Mouse (Mus musculus) retina, postnatal 1 day (tissue): ENCODE results near the gene Rcn1.

ENCODE experiments used
- DNase-seq: peaks from one replicate; pipeline ENCODE4 v3.0.0-alpha.2; 2012

The Rcn1 gene

DNA sequence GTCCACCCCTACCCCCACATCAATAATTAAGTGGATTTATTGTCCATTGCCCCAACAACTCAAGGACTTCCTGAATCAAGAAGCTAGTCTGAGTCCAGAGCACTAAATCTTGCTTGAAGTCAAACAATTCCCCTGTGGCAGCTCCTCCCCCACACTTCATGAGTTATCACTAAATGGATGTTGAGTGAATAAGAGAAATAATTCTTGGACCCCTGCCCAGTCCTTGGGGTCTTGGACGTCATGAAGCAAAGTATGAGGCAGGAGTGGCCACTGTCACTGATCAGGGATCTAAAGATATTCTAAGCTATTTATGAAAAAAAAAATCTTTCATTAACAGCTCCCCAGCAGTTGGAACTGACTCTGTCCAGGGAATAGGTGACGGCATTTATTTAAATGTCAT lies 6.6 kb downstream of the Rcn1 start:
- DNase-seq: no peak

DNA sequence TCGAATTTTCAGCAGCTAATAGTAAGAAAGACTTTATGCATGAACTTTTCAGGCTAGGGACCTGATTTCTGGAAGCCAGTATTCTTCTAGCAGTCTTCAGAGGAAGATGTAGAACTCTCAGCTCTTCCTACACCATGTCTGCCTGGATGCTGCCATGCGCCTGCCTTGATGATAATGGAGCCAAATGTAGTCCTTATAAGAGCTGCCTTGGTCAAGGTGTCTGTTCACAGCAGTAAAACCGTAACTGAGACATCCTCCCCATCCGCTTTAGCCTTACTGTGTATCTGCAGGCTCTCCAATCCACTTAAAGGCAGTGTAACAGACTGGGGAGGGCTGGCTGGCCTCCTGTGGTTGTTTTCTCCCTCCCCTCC lies 7.7 kb downstream of the Rcn1 start:
- no peak for DNase-seq

GRCm38 (mm10) chr2:105390653-105391413 lies 8.3 kb downstream of the Rcn1 start:
- DNase-seq: no peak

DNA sequence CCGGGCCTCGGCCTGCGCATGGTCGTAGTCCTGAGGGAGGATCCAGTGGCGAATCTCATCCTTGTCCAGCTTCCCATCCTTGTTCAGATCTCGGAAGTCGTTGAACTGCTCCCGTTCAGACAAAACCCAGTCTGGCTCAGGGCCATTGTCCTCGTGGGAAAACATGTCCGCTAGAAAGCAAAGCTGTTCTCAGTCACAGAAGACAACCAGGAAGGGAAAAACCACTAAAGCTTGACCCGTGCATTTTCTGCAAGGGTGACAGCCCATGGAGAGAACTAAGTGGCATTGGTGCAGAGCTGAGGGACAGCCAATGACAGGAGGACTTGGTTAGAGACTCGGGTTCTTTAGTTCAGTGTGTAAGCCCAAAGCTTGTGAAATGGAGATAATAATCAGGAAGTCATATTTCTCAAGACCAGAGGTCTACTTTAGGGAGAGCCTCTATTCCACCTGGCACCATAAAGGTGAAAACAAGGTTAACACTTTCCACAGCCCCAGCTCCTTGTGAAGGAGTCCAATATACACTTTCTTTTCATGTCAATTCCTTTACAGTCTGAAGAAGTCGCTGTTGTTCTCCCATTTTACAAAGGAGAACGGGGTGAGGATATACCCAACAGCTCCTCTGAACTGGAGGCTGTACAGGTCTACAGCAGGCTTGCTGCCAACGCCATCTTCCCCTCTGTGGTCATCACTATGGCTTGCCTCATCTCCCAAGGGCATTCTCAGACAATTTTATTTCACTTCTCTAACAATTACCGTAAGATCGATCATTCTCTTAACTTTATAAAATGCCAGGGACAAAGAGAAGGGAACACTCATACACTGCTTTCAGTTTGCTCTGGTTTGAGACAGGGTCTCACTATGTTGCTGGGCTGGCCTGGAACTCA lies 9.9 kb downstream of the Rcn1 start:
- no peak for DNase-seq

DNA sequence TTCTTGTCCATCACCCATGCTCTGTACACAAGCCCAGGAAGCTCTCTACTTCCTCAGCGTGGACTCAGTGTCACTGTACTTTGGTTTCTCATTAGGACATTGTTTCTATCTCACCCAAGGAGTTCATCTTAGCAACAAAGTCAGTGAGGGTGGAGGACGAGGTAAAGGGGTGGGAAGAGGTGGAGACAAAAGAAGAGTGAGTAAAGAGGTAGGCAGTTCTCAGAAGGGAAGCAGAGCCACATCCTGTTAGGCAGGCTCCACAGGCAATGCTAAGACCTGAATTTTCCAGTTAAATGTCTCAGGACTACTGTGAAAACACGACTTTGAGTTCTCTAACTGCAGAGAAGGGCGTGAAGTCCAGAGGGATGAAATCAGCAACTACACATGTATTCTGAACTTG lies 12.7 kb downstream of the Rcn1 start:
- DNase-seq: no peak

GRCm38 (mm10) chr2:105384998-105385397 lies 14.1 kb downstream of the Rcn1 start:
- no peak for DNase-seq

- no peak for DNase-seq
Measured at GRCm38 (mm10) chr2:105383063-105383462, 16.1 kb downstream of the Rcn1 start.

DNA sequence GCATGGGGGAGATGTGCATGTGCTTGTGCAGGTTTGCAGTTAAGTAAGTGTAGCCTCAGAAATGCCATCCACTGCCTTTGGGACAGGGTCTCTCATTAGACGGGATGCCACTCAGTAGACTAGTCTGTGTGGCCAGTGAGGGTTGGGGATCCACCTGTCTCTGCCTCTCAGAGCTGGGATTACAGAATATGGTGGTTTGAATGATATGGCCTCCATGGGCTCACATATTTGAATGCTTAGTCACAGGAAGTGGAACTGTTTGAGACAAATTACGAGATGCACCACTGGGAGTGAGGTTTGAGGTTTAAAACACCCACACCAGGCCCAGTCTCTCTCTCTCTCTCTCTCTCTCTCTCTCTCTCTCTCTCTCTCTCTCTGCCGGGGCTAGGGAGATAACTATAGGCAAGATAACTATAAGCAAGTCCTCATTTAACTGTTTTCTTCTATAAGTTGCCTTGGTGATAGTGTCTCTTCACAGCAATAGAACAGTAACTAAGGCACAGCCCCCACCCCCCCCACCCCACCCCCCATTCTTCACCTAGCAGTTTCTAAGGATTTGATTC lies 18.3 kb downstream of the Rcn1 start:
- DNase-seq: no peak

- no peak for DNase-seq
Measured at GRCm38 (mm10) chr2:105379682-105380081, 19.4 kb downstream of the Rcn1 start.

GRCm38 (mm10) chr2:105375705-105376104 lies 23.4 kb downstream of the Rcn1 start:
- no peak for DNase-seq

- DNase-seq: no peak
Measured at GRCm38 (mm10) chr2:105375261-105375660, 23.9 kb downstream of the Rcn1 start.

DNA sequence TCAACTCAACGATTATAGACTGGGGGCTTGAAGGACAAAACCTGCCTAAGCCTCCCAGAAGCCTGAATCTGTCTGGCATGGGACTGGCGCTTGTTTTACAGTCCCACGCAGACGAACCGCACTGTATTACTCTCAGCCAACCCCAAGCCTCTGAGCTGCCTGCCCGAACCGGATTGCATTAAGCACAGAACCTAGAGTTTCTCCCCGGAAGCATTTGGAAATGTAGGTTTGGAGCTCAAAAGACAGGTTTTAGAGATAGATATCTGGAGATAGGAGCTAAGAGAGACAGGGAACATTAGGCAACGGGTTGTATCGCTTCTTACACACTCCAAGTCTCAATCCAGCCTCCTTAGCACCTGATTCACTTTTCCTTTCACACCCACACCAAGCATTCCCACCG lies 25.5 kb downstream of the Rcn1 start:
- no peak for DNase-seq

- DNase-seq: no peak
Measured at GRCm38 (mm10) chr2:105372727-105373126, 26.4 kb downstream of the Rcn1 start.

- no peak for DNase-seq
Measured at GRCm38 (mm10) chr2:105372156-105372555, 27.0 kb downstream of the Rcn1 start.

DNA sequence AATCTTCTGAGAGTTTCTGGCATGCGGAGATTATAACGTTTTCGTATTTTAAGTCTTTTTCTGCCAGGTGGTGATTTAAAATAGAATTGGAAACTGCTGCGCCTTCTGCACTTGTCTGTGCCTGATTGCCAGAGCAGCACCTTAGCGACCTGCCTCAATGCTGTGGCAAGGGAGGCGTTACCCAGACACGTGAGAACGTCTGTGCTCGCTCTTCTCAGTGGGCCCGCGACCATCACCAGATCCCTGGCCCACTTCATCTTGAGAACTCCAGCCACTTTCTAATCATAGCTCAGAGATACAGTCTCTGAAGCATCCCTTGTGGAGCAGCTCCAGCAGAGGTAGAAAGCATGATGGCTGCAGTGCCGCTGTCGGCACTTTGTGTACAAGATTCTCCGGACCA lies 28.4 kb downstream of the Rcn1 start:
- peak; percentile 36 for DNase-seq

DNA sequence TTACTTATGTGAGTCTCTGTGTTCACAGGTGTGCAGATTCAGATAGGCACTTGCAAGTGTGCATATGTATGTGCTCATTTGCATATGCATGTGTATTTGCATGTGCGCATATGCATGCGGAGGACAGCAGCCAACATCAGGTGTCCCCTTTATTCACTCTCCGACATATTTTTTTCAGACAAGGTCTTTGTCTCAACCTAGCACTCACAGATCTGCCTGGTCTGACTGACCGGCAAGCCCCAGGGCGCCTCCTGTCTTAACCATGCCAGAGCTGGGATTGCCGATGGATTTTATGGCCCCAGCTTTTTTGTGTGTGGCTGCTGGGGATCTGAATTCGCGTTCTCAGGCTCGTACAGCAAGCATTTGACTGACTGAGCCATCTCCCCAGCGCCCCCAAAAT lies 28.9 kb downstream of the Rcn1 start:
- peak; percentile 41 for DNase-seq

DNA sequence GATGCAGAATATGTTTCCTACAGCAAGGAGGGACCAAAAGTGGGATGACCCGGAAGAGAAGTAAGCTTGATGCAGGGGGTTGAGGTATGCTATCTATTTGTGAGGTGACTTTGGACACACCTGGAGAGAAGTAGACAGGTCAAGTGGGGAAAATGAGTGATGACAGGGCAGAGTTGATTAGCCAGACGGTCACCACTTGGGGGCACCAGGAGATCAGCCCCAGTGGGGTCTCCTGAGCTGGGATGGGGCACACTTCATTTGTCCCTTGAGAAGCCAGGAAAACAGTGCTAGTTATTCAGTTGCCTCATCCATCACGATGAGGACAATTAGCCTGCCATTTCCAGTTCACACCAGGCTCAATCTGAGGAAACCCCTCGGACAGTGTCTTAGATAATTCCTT lies 31.5 kb downstream of the Rcn1 start:
- DNase-seq: no peak

- no peak for DNase-seq
Measured at GRCm38 (mm10) chr2:105358040-105358439, 41.1 kb downstream of the Rcn1 start.

GRCm38 (mm10) chr2:105356791-105357190 lies 42.3 kb downstream of the Rcn1 start:
- no peak for DNase-seq

DNA sequence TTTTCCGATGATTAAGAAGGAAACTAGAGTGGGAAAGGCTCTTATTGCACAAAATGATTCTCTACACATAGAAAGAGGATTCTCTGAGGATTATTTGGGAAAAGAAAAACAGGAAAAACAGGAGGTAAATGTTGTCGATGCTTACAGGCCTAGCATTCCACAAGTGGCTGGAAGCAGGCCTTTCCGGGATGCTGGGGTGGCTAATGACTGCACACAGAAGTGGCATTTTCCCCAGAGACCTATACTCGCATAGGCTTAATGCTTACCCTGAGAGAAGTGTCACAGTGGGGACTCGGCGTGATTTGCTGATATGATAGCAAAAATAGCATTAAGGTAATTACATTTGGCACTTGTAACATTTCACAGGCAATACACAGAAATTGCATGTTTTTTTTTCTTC lies 50.2 kb downstream of the Rcn1 start:
- DNase-seq: no peak

- DNase-seq: peak; percentile 48
Measured at GRCm38 (mm10) chr2:105339993-105340392, 59.1 kb downstream of the Rcn1 start.

DNA sequence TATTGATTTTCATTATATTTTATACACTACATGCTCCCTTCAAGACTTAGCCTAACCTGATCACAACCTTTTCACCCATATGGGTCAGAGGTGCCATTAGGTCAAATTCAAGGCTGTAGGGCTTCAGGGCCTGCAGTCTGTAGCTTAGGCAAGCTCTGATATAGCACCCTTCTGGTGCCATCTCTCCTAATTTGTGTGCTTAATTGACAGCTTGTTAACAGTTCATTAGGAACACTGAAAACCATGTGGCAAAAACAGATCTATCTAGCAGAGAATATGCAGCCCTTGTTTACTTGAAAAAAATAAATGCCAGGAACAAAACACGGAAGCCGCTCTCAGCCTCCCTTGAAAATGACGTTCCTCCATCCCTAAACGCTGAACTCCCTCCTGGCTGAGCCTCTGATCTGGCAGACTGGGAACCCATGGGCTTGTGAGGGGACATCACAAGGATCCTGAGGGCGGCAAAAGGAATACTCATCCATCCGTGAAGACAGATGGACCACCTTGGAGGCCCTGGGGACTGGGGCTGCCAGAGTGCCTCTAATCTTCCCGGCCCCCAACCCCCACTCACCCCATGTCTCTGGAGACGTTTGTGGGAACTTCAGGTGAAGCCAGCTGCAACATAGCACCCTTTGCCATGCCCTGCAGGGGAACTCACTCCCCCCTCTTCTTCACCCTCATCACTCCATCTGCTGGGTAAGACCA lies 61.8 kb downstream of the Rcn1 start:
- DNase-seq: peak; percentile 82

GRCm38 (mm10) chr2:105336314-105337027 lies 62.6 kb downstream of the Rcn1 start:
- DNase-seq: peak; percentile 35
